In the genomic region with DNA sequence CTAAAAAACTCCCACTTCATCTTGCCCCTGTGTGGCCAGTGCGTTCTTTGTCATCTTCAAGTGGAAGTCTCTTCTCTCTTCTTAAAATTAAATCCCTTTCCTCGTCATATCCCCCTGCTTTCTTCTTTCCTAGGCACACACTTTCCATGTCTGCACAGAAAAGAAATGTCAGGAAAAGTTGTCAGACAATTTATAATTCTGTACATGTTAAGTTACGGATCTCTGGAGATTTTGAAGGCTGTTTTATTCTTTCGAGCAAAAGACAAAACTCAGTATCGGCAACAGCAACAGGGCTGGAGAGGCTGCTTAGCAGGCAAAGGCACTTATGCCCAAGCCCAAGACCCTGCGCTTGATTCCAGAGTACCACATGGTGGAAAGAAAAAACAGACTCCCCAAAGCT, we compare ENCODE assay signal across 7 mouse cellular contexts.
DNase-seq lines count a peak whose midpoint lies in the region; ATAC-seq and TF ChIP-seq lines count a peak whose summit lies in the region.

No protein-coding gene starts in this region.

- WGBS in lung, postnatal 0 days = 29% methylated on average over 6 of the region's 6 CpGs
- 15% methylated on average over 6 of the region's 6 CpGs for WGBS in forebrain, postnatal 0 days
- WGBS in liver, embryonic 12.5 days (ENCODE audit: insufficient replicate concordance) = 42% methylated on average over 6 of the region's 6 CpGs
- WGBS in stomach, embryonic 16.5 days = 19% methylated on average over 6 of the region's 6 CpGs

- no peak overlapping the region for H3K27ac ChIP-seq in lung, postnatal 0 days (ENCODE audit: low read length)
- no peak overlapping the region for H3K27ac ChIP-seq in forebrain, postnatal 0 days (ENCODE audit: low read depth, low read length)
- no peak overlapping the region for H3K27ac ChIP-seq in liver, embryonic 12.5 days
- H3K27ac ChIP-seq in stomach, embryonic 16.5 days (ENCODE audit: low read length) = no peak overlapping the region

- TF ChIP-seq EP300 in lung, postnatal 0 days (IDR thresholded peaks at IDR 0.05) = no peak

- DNase-seq in lung, postnatal 0 days (ENCODE audit: low spot score) = no peak
- DNase-seq in lung, postnatal 25 days (ENCODE audit: low spot score) = no peak
- no peak for DNase-seq in forebrain, postnatal 0 days
- no peak for DNase-seq in MN1 (ENCODE audit: low spot score)
- no peak for DNase-seq in gastrocnemius, postnatal 10 days

- no peak overlapping the region for H3K4me3 ChIP-seq in lung, postnatal 0 days (ENCODE audit: low read depth, low read length)
- H3K4me3 ChIP-seq in forebrain, postnatal 0 days (ENCODE audit: low read depth, low read length) = no peak overlapping the region
- H3K4me3 ChIP-seq in liver, embryonic 12.5 days = no peak overlapping the region; the same call in 1 of the 2 replicates
- peak overlapping the region; percentile 47 for H3K4me3 ChIP-seq in stomach, embryonic 16.5 days (replicated peaks; ENCODE audit: low read length)

- no peak for ATAC-seq in lung, postnatal 0 days
- no peak for ATAC-seq in forebrain, postnatal 0 days
- no peak for ATAC-seq in liver, embryonic 12.5 days
- no peak for ATAC-seq in stomach, embryonic 16.5 days (ENCODE audit: insufficient read depth, low FRiP score)

- H3K27me3 ChIP-seq in lung, postnatal 0 days (replicated peaks; ENCODE audit: insufficient read depth, low read length) = no peaks in the 10 kb centered on the region
- H3K27me3 ChIP-seq in forebrain, postnatal 0 days (ENCODE audit: insufficient read depth, low read length) = peaks cover 3% of the 10 kb centered on the region
- H3K27me3 ChIP-seq in liver, embryonic 12.5 days (replicated peaks) = no peaks in the 10 kb centered on the region
- no peaks in the 10 kb centered on the region for H3K27me3 ChIP-seq in stomach, embryonic 16.5 days (ENCODE audit: control insufficient read depth, insufficient read depth, low read length)

- no peak for TF ChIP-seq CTCF in lung, postnatal 0 days (IDR thresholded peaks at IDR 0.05)
- no peak for TF ChIP-seq CTCF in forebrain, postnatal 0 days (IDR thresholded peaks at IDR 0.05; ENCODE audit: low read depth)

- no peaks in the 10 kb centered on the region for H3K36me3 ChIP-seq in lung, postnatal 0 days (ENCODE audit: insufficient read depth, low read length)
- no peaks in the 10 kb centered on the region for H3K36me3 ChIP-seq in forebrain, postnatal 0 days (ENCODE audit: insufficient read depth)
- no peaks in the 10 kb centered on the region for H3K36me3 ChIP-seq in liver, embryonic 12.5 days
- H3K36me3 ChIP-seq in stomach, embryonic 16.5 days (ENCODE audit: control insufficient read depth, insufficient read depth, low read length) = no peaks in the 10 kb centered on the region

- H3K9me3 ChIP-seq in lung, postnatal 0 days (ENCODE audit: low read length) = no peaks in the 10 kb centered on the region
- H3K9me3 ChIP-seq in forebrain, postnatal 0 days (ENCODE audit: low read length) = no peaks in the 10 kb centered on the region
- no peaks in the 10 kb centered on the region for H3K9me3 ChIP-seq in liver, embryonic 12.5 days (replicated peaks)
- no peaks in the 10 kb centered on the region for H3K9me3 ChIP-seq in stomach, embryonic 16.5 days (replicated peaks; ENCODE audit: control insufficient read depth, low read length)

- H3K4me1 ChIP-seq in lung, postnatal 0 days (ENCODE audit: insufficient read depth, low read depth, low read length) = peaks cover 5% of the 10 kb centered on the region; the same call in 1 of the 2 replicates
- peaks cover 13% of the 10 kb centered on the region for H3K4me1 ChIP-seq in forebrain, postnatal 0 days (ENCODE audit: insufficient read depth)
- peaks cover 14% of the 10 kb centered on the region for H3K4me1 ChIP-seq in liver, embryonic 12.5 days
- H3K4me1 ChIP-seq in stomach, embryonic 16.5 days (ENCODE audit: control insufficient read depth, insufficient read depth, low read length) = peaks cover 7% of the 10 kb centered on the region; the same call in 1 of the 2 replicates

- H3K4me2 ChIP-seq in lung, postnatal 0 days (replicated peaks; ENCODE audit: low read depth, low read length) = peak overlapping the region; percentile 72; the same call in 1 of the 2 replicates
- H3K4me2 ChIP-seq in forebrain, postnatal 0 days (ENCODE audit: low read depth) = peak overlapping the region; percentile 89
- peak overlapping the region; percentile 73 for H3K4me2 ChIP-seq in liver, embryonic 12.5 days
- H3K4me2 ChIP-seq in stomach, embryonic 16.5 days (ENCODE audit: low read depth, low read length) = peak overlapping the region; percentile 92

- H3K9ac ChIP-seq in lung, postnatal 0 days (replicated peaks; ENCODE audit: low read depth) = no peak overlapping the region
- H3K9ac ChIP-seq in forebrain, postnatal 0 days = no peak overlapping the region
- H3K9ac ChIP-seq in liver, embryonic 12.5 days = no peak overlapping the region
- H3K9ac ChIP-seq in stomach, embryonic 16.5 days (ENCODE audit: low read length) = peak overlapping the region; percentile 70; the same call in 1 of the 2 replicates
